Mouse (Mus musculus): Measurements from ENCODE around the gene Egfl8. TPM values are rescaled to one million over a fixed set of nuclear protein-coding genes. Genes with fewer than 3 reads are reported as not detected.

The Egfl8 gene
- polyA plus RNA-seq, 2 experiments from 2014 or later: 1.9 to 2.8 TPM

DNA sequence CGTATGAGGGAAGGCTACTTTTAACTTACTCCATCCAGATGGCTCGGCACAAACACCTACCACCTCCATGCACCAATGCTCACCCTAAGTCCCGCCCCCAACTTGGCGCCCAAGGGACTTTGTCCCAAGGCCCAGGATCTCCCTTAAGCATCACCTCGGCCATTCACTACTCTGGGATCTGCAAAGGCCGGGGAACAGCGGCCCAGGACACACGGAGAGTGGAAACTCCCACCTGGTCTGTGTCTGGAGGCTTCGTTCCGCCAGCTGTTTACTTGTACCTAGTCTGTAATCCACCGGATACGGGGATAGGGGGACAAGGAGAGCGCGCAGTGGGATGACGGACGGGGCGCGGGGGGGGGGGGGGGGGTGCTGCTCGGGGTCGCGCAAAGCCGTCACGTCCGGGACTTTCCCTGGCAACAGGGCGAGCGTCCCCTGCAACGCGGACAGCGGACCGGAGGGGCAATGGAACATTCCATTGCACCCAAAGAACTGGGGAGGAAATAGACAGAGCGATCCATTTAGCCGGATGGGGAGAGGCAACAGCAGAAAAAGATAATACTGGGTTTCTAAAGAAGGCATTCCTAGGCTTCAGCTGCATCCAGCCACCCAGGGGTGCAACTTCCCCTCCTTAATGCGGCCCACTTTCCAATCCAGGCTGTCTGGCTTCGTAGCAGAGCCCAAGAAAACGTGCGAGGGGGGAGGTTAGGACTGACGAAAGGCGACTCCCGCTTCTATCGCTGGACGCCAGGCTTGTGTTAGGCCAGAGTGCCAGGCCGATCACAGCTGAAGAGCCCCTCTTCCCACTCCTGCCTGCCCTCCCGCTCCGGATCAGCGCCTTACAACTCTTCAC lies 11.5 kb upstream of the Egfl8 start:
- peak; percentile 62 for ATAC-seq

DNA sequence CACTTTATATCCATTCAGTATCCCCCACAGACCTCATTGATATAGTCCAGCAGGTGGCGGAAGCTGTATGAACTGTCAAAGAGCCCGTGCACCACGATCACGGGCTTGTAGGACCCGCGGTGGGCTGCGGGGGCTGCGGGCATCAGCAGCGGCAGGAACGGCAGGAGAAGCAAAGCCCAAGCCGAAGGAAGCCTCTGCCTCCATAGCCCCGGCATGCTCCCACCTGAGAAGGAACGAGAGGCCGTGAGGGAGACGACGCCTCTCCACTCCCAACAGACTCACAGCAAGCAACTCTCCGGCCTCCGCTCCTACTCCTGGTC lies 11.0 kb upstream of the Egfl8 start:
- peak; percentile 19 for ATAC-seq

DNA sequence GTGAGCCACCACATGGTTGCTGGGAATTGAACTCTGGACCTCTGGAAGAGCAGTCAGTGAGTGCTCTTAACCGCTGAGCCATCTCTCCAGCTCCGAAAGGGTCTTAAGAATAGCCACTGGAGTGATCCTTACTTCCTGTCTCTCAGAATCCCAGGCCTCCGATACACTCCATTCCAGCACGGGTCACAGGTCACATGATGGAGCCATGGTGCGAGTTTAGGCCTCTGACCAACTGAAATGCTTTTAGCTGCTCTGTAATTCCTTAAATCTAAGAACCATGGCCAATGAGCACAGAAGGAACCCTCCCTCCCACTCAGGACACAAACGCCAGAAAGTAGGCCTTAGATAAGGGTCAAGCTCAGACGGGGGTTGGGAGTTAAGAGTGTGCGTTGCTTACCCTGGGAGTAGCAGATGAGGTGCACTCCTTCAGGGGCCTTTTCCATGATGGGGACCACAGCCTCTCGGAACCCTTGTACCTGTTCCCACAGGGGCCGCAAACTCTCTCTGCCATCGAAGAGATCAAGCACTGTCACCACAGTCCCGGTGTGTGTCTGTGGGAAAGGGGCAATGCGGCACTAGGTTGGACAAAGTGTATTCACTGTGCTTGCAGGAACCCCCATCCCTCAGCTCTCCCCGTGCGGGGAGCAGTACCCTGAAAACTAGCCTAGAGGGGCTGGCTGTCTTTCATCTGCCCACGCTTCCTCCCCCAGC lies 10.4 kb upstream of the Egfl8 start:
- ATAC-seq: no peak

DNA sequence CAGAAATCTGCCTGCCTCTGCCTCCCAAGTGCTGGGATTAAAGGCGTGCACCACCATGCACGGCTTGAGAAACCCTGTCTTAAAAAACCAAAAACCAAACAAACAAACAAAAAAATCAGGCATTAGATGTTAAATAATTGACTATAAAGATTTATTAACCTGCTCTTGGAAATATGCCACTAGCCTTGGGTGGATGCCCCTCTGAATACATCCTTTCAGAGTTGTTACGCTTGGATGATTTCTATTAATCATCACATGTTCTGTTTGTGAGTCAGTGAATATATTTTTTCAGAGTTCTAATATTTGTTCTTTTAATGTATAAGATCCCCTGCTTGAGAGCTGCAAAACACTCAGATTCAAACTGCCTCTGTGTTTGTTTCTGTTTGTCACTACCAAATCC lies 9.2 kb upstream of the Egfl8 start:
- ATAC-seq: no peak

DNA sequence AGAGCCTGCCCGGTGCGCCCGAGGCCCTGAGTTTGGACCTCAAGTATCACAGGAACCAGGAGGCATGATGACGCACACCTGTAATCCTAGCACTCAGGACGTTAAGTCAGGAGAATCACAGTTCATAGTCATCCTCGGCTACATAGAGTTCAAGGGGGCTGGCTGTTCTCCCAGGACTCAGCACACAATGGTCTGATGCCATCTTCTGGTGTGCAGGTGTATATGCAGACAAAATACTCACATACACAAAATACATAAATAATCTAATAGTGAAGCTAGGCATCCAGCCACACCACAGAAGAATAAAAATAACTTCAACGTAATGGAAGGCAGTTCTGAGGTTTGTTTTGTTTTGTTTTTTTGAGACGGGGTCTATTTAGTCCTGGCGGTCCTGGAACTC lies 7.4 kb upstream of the Egfl8 start:
- no peak for ATAC-seq

DNA sequence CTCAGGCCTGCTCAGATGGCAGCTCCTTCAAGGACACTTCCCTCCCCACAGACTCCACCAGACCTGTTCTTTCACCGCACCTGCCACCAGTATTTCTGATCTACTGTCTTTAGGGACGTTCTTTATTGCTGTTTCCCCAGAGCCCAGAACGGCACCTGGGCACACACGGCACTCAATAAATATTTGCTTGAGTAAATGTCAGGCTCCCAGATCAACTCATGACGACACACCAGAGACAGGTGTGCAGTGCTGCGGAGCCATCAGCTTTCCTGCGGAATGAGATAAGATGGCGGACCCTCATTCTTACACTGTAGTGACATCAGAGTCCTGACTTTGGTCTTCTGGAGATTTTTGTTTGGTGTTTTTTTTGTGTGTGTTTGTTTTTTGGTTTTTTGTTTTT lies 5.2 kb upstream of the Egfl8 start:
- no peak for ATAC-seq

DNA sequence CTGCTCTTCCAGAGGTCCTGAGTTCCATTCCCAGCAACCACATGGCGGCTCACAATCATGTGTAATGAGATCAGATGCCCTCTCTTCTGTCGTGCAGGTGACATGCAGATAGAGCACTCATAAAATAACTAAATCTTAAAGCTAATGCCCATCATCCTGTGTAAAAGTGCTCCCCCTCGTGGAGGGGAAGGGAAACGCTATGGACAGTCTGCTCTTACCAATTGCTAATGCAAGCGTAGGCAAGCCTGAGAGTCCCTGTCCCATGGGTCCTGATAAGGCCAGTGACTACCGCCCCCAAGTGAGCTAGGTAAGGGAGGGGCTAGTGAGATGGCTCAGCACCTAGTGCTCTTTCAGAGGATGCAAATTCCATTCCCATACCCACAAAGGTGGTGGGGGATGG lies 3.2 kb upstream of the Egfl8 start:
- ATAC-seq: peak; percentile 84

DNA sequence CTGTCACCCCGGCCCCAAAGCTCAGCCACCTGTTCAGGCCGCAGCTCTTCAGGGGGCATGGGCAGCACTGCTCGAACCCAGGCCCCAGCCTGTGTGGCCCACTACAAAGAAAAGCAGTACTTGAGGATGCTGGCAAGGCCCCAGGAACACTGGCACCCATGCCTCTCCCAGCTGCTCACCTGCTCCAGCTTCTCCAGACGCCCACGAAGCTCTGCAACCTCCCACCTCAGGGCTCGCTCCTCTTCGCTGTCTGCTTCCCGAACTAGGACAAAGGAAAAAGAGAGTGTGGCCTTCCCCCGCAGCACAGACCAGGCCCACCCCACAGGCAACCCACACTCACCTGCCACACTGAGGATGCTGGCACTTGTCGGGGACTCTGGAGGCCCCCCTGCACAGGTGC lies 1.9 kb downstream of the Egfl8 start:
- ATAC-seq: no peak

DNA sequence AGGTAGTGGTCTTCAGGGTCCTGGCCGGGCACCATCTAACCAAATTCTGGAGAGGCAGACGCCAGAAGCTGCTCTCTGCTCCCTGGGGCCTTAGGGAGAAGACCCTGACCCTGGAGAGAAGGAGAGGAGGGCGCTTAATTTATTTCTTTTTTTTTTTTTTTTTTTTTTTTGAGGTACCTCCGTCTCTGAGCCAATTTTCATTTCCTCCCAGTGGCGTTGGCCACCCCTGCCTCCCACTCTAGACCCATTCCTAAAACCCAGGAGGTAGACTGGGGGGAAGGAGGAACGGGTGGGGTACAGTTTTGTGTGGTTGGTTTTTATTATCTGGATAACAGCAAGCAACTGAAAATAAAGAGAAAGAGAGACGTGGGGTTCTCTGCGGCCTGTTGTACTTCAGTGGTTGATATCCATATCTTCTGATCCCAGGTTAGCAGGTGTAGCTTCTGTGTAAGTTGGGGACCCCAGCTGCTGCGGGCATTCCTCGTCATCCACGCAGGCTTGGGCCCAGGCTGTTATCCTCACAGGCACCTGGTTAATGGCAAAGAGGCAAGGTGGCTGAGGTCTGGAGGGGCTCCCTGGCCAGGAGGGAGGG lies 2.6 kb downstream of the Egfl8 start:
- ATAC-seq: no peak

DNA sequence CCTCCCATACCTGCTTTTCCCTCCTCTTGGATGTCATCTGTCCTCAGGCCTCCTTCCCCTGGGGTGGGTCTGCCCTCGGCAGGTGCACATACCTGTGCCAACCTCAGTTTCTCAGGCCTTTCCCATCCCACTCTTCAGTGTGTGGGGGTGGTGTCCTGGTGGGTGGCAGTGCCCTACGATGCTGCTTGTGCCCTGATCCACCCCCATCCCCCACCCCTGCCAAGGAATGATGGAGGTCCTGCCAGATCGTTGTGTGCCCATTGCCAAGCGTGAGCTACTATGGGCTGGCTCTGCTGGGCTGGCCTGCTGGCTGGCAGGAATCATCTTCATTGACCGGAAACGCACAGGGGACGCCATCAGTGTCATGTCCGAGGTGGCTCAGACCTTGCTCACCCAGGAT lies 4.7 kb downstream of the Egfl8 start:
- ATAC-seq: no peak

DNA sequence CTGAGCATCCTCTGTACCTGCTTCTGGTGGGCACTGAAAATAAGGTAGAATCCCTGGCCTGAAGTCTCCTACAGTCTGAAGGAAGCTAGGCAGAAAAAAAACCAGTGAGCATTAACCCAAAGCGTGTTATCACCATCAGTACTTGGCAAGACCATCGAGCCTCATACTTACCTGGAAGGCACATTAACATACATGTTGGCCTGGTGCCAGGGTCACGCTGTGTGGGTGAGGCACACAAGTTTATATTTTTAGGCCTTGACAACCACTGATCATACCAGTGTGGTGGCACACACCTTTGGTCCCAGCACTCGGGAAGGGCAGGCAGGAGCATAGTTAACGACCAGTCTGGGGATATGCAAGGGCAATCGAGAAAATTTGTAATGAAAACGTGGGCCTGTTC lies 7.8 kb downstream of the Egfl8 start:
- no peak for ATAC-seq

DNA sequence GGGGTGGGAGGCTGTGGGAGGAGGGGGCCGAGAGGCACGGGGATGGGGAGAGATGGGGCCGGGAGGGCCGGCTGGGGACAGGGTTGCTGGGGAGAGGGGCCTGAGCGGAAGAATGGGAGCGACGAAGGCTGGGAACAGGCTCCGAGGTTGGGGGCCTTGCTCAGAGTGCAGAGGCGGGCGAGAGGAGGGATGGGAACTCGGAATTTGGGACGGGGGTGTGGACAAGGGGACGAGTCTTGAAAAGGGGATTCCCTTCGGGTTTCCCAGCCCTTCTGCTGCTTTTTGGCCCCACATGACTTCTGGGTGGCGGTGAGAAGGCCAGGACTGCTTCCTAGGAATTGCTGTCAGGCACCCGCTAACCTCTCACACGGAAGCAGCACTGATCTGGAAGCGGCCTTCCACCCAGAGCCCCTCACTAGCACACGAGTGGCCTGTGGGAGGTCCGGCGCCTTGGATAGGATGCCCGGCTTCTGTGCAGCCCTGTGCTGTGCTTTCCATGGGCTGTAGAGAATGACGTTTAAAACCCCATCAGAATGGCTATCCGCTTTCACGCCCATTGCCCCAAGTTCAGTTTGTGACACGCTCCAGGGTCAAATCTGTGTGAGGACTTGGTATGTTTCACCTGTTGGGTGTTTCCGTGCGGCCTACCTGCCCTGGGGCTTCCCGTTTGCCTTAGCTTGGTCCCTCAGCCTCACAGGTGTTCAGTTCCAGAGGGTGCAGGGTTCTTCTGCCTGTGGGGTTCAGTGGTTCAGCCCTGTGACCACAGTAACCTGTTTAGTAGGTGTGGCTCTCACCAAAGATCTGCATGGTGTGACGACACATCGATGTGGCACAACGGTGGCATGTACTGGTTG lies 9.4 kb downstream of the Egfl8 start:
- ATAC-seq: no peak

DNA sequence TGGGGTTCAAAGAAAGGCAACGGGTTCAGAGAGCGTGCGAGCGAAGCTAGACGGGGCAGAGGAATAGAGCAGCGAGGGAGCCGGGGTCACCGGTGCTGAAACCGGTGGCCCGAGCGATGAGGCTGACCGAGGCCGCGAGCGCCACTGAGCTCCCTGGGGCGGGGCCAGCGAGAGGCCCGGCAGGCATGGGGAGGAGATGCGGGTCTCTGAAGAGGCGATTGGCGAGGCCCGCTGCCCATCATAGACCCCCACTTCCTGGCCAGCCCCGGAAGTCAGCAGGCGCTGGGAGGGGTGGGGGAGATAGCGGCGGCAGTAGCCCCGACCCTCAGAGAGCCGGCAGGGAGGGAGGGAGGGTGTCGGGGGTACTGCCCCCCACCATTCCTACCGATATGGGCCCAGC lies 10.2 kb downstream of the Egfl8 start:
- ATAC-seq: peak; percentile 23

DNA sequence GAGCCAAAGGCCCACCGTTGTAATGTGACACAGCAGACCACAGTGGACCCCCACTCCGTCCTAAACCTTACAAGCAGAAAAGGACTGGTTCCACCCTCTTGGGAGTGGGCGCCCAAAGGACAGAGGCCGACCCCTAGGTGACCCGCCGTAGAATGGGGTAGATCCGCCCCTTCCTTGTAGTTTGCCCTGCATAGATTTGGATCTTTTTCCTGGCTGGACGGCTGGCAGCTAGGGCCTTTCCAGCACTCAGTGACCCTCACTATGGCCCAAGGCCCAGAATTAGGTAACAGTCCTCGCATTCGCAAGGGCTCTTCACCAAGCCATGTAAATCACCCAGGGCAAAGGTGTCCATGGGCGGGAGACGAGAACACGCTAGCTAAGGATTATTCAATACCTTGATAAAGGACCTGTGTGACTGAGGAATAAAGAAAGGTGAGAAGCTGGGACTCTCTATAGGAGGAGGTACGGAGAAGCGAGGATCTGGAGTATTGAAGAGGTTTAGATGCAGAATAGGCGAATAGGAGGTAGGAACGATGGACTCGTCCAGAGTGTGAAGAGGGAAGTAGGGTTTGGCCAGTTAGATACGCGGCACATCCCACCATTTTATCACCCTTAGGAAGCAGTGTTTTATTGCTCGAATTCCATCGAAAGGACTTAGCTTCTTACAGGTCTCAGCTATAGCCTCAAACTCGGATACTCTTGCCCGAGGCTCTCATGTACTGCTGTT lies 11.1 kb downstream of the Egfl8 start:
- no peak for ATAC-seq

DNA sequence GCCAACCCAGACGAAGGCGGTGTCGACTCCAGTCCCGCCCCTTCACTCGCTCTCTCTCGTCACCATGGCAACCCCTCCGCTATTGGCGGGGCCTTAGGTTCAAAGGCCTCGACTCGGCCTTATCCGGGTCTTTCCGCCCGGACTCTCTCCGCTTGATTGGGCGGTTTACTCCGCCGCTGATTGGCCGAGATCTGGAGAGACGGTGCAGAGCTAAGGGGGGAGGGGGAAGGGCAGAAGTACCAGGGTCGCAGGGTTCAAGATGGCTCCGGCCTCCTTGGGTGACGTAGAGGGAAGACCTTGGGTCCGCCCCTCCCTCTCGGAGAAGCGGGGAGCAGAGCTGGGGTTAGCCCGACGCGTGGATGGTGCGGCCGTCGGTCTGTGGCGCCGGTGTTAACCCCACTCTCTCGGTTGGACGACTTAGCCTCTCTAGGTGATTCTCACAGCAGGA lies 11.7 kb downstream of the Egfl8 start, which contains the start of gene Agpat1:
Gene Agpat1, plus strand, starts transcription at position 202 of the 448 bp plus-strand sequence.
- ATAC-seq: peak; percentile 73

DNA sequence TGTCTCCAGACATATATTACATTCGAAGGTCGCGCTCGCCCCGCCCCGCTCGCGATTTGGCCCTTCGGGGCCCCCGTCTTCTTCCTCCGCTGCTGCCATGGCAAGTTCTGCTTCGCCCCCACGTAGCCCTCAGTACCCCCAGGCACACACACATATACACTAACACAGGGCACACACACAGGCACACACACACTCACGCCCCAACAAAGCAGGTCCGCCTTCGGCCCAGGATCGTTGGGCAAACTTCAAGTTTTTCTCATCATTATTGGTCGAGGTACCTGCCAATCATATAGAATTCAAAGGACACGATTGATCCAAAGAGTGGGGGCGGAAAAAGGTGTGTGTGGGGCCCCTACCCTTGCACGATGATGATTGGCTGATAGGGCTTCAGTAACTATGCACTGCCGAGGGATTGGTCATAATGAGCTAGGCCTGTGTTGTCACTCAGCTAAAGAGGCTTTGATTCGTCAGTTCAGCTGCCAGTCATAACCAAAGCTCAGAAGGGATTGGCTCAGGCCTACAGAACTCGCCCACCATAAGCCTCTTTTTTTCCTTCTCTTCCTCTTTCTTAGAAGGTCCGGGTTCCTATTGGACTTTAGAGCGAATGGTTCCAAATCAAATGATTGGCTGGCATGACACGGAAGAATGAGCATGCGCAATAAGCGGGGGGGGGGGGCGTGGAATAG lies 12.3 kb downstream of the Egfl8 start, which contains the start of gene Rnf5:
Gene Rnf5, minus strand, starts transcription at position 316 of the 686 bp plus-strand sequence.
- peak; percentile 83 for ATAC-seq

DNA sequence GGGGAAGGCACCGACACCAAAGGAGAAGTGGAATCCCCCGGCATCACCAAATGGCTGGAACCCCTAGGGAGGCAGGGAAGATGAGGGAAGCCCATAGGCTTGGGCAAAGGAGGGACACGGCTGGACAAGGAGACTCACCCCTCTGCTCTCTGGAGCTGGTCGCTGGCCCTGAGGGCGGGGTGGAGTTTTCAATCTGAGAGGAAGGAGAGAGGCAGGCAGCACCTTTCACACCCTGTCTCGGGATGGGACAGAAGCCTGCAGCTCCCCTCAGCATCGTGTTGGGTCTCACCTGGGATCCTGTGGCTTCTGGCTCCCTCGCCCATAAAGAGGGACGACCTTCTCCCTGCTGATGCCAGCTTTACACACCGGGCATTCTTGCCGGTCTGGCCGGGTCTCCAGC lies 14.0 kb downstream of the Egfl8 start:
- ATAC-seq: no peak

DNA sequence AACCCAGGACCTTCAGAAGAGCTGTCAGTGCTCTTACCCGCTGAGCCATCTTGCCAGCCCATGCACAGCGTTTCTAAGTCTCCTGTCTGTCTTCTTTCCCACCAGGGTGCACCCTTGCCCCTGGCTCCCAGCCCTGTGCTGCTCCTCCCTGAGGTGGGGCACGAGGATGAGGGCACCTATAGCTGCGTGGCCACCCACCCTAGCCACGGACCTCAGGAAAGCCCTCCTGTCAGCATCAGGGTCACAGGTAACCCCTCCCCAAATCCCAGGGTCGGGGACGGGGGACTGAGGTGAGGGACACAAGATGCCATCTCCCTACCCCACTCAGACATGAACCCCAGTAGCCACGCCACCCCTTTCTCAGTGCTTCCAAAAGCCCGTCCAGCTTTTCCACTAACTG lies 15.9 kb downstream of the Egfl8 start:
- ATAC-seq: no peak

DNA sequence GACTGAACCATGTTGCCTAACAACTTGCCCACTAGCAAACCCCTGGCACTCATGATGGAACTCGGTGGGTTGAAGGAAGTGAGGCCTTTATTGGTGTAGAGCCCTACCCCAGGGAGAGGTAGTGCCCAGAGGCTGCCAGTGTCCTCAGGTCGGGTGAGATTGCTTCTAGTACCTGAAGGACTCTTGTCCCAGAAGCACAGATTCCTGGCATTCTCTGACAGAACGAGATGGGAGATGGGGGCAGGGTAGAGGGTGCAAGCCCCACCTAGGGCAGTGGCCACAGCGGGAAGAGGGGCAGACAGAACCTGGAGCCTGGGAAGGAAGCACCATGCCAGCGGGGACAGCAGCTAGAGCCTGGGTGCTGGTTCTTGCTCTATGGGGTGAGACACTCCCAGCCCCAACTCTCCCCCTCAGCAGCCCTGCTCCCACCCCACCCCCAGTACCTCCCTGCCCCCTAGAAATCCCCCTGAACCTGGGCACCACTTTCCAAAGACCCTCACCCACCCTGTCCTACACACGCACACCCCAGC lies 18.1 kb downstream of the Egfl8 start, which contains the start of gene Ager:
Gene Ager, plus strand, starts transcription at position 297 of the 530 bp plus-strand sequence.
- no peak for ATAC-seq

DNA sequence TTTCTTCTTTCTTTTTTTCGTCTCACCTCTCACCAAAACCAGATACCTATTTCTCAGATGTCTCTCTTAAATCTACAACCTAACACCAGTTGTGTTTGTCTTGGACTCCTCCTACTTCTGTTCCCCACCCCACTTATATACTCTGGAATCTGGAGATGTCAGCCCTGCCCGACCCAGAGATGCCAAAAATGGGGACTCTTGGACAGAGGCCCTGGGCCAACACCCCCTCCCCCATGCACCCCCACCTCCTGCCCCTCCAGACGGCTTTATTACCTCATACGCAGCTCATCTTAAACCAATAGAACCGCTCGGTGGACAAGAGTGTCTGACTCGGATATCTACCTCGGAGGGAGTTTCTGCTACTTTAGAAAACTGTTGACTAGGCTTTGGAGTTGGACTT lies 19.7 kb downstream of the Egfl8 start:
- no peak for ATAC-seq

All from CD4-positive, CD25-positive, alpha-beta regulatory T cell, adult 4 months (primary cell).